Mouse (Mus musculus) right cerebral cortex, postnatal 25 days (tissue): Measurements from ENCODE around the gene S1pr5.
"Not testable (repeated sequence)": the region's sequence is repeated elsewhere in the genome, so short reads cannot be mapped to it uniquely, and the experiment has no call there.

Source experiments
- DNase-seq: peaks from one replicate; pipeline ENCODE4 v3.0.0; 2022

S1pr5 gene

DNA sequence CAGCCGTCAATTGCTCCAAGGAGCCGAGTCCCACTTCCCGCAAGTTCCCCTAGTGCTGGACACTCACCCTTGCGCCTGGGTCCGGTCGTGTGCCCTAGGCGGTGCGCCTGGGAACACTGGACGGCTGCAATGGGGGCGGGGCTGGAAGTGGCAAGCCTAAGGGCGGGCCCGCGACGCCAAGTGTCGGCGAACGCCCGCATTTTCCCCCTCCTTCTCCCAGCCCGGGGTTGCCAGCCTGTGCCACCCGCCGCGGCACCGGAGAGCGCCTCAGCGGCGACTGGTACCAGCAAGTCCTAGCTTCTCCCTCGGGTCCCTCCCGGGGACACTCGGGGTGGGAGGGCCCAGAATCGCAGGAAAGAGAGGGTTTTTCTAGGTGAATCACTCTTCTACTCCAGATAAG is at the start of gene S1pr5:
Gene S1pr5 (minus strand): TSS at position 118 of the 400 bp plus-strand sequence.
- DNase-seq, result peak; percentile 18

- DNase-seq, result no peak
These were observed 44.0 kb upstream of the S1pr5 start for GRCm38 (mm10) chr9:21292271-21292670.

- not testable (repeated sequence) for DNase-seq
These were observed 43.6 kb upstream of the S1pr5 start for GRCm38 (mm10) chr9:21291868-21292267.

DNA sequence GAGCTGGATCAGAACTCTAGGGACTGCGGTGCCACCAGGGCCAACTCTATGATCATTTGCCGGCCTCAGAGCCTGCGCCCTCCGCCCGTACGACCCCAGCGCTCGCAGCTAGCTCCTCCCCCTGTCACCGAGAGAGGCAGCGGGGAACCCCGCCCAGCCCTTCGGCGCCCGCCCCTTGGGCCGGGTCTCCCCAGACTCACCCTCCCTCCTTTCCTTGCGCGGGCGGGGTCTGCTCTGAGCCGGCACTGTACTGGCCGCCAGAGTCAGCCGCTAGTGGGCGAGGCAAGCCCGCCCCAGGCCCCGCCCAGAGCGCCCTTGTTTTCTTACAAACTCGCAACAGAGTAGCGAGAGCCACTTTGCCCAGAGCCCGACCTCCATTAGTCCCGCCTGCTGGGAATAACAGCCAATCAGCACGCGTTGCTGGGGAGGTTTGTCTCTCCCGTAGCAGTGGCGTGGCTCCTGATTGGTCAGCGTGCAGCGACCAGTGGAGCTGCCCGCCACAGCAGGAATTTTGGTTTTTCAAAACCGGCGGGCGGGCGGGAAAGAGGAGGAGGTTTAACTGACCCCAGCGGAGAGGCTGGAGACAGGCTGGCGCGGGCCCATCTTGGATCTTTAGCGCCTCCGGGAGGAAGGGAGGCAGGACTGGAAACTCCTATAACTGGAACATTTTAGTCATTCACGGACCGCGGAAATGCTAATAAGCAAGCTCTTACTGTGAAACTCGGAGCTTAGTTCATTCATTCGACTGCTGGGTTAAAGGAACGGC is 43.0 kb upstream of the S1pr5 start, which contains the start of gene Cdkn2d:
Gene Cdkn2d (minus strand): TSS at position 386 of the 766 bp plus-strand sequence.
- DNase-seq, result peak; percentile 100

DNA sequence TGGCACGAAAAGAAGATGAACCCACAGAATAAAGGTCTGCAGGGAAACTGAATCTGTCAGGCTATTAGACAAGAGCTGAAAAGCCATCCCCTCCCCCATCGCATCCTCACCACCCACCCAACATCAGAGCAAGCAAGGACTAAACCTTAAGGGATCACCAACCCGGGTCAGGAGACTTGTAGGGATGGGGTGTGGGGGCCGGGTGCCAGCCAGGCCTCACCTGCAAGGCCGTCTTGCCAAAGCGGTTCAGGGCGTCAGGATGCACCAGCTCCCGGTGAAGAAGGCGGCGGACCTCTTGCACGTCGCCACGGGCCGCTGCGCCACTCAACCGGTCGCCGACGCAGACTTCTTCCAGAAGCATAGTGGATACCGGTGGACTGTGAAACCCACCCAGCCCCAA is 42.3 kb upstream of the S1pr5 start:
- DNase-seq, result no peak

- DNase-seq, result no peak
These were observed 41.1 kb upstream of the S1pr5 start for GRCm38 (mm10) chr9:21289337-21289671.

DNA sequence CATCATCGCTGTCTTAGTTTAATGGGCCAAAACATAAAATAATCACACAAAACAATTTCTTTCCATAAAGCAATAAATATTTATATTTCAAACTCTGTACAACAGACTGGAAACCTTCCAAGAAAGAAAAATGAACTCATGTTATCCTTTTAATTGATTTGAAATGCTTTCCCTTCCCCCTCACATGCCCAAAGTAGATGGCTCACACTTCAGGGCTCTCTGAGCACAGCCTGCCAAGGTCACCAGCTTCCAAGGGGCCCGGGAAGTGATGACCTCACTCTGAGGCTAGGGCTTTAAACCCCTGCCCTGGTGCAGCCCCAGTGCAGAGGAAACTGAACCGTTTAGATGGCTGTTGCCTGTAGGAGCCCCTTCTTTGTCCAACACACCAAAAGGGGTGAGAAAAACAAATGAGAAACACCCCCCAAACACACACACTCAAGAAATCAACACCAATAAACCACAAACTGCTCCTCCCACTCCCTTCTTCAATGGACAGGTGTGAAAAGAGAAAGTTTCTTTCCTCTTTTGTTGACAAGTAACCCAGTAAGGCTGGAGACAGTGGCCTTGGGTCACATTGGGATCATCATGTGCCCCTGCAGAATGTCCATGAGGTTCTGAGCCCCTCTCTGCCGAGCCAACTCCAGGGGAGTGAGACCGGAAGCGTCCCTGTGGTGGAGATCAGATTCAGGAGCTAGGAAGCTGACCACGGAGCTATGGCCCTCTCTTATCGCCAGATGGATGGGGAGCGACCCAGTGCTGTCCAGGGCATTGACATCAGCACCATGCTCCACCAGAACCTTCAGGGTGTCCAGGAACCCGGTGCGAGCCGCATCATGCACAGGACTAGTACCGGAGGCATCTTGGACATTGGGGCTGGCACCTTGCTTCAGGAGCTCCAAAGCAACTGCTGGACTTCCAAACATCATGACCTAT is 40.4 kb upstream of the S1pr5 start:
- no peak for DNase-seq

- peak; percentile 95 for DNase-seq
These were observed 39.5 kb upstream of the S1pr5 start, which contains the start of gene Kri1 for GRCm38 (mm10) chr9:21287571-21288402. TSS of gene Kri1 (minus strand) at chr9:21287969.

DNA sequence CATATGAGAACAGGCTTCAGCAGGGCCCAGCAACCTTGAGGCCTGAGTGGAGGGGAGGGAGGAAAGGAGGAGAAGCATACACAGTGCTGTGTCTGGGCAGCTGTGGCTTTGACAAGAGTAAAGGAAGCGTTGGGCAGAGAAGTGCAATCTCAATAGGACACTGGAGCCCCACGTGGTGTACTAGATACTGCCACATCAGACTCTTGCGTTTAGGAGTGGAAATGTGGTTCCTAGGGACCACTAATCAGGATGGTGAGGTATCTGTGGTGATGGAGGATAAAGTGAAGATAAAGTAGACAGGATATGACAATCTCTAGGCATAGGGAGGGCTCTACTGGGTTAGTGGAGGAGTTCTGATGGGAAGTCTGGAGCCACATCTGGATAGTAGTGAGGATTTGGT is 38.5 kb upstream of the S1pr5 start:
- DNase-seq, result no peak

DNA sequence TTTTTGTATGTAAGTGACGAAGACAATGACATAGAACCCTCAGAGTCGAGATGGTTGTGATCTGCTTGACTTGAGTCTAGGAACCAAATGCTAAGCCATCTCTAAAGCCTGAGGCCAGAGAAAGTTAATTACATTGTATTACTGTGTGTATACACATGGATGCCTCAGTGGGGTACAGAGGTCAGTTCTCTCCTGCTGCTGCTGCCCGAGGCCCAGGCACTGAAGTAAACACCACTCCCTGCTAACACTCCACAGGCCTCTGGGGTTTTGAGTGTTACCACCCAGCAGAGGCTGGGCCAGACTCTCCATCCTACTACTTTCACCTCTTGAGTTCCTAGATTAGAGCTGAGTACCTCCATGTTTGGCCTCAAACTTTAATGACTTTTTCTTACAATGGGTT is 35.8 kb upstream of the S1pr5 start:
- no peak for DNase-seq

DNA sequence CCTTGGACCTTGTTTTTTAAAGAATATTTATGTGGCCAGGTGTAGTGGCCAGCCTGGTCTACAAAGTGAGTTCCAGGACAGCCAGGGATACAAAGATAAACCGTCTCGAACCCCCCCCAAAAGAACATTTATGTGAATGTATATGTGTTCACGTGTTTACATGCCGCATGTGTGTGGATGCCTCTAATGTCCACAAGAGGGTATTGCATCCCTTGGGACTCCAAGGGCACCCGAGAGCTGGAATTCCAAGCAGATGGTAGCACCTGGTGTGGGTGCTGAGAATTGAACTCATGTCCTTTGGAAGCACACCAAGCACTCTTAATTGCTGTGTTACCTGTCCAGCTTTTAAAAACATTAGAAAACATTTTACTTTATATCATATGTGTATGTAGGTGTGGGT is 35.3 kb upstream of the S1pr5 start:
- DNase-seq, result no peak

- DNase-seq, result no peak
These were observed 29.5 kb upstream of the S1pr5 start for GRCm38 (mm10) chr9:21277776-21278175.

- DNase-seq, result no peak
These were observed 28.1 kb upstream of the S1pr5 start for GRCm38 (mm10) chr9:21276307-21276706.

GRCm38 (mm10) chr9:21275727-21276126 is 27.5 kb upstream of the S1pr5 start:
- DNase-seq, result no peak

DNA sequence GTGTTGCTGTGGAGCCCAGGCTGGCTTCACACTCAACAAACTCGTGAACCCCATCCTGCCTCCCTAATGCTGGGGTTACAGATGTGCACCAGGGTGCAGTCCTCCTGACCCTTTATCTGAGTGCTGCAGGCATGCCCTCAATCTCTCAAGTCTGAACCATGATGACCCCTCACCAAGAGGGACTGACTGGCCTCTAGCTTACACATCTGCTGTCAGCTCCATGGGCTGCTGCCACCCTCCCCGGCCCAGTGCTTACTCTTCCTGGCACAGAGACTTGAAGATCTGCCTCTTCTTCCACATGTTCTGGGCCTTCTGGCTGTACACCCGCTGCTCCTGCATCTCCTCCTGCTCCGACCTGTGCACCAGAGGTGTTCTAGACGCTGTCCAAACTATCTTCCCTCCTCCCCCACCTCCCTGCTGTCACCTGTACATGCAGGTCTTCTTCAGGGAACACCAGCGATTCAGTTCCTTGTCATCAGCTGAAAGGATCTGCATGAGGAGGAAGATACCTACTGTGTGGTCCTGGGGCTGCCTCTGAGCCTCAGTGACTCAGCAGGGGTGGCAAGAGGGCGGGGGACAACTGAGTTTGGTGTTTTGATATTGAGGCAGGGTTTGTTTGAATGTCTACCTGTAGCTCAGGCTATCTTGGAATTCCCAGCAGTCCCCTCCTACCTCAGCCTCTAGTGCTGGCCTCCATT is 26.9 kb upstream of the S1pr5 start:
- DNase-seq, result no peak

DNA sequence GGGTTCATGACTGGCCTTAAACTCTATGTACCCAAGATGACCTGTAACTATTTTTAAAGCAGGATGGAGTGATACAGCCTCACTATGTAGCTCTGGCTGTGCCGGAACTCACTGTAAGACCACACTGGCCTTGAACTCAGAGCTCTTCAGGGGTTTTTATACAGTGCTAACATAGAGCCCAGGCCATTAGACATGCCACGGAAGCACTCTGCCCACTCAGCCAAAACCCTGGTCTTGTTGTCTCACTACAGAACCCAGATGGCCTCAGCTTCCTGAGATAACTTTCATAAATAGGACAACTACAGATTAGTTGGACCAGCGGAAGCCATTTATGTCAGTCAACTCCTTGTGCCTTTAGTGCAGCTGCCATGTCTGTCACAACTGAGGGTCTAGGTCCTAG is 26.1 kb upstream of the S1pr5 start:
- no peak for DNase-seq

- no peak for DNase-seq
These were observed 25.4 kb upstream of the S1pr5 start for GRCm38 (mm10) chr9:21273520-21274228.

DNA sequence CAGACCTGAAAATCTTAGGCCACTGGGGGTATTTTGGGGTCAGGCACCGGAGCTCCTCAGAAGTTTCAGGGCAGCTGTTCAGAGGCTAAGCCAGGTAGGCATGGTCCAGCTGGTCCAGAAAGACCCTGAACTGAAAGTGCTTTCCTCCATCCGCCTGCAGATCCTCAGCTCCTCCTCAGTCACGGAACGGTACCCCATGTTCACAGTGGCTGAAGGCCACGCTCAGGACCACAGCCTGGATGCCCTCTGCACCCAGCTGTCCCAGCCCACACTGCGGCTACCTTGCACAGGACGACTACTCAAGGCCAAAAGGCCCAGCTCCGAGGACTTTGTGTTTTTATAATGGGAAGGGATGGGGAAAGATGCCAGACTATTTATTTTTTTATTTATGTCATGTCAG is 24.9 kb upstream of the S1pr5 start:
- no peak for DNase-seq

GRCm38 (mm10) chr9:21272391-21272790 is 24.1 kb upstream of the S1pr5 start:
- DNase-seq, result no peak

DNA sequence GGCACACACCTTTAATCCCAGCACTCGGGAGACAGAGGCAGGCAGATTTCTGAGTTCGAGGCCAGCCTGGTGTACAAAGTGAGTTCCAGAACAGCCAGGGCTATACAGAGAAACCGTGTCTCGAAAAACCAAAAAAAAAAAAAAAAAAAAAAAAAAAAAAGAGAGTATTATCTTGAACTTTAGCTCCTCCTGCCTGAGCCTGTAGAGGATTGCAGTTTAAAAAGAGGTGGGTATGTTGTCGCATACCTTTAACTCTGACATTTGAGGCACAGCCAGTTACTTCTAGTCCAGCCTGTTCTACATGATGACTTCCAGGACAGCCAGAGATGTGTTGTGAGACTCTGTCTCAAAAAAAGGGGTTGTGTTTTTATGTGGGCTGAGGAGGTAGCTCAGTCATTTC is 21.3 kb upstream of the S1pr5 start:
- DNase-seq, result not testable (repeated sequence)

DNA sequence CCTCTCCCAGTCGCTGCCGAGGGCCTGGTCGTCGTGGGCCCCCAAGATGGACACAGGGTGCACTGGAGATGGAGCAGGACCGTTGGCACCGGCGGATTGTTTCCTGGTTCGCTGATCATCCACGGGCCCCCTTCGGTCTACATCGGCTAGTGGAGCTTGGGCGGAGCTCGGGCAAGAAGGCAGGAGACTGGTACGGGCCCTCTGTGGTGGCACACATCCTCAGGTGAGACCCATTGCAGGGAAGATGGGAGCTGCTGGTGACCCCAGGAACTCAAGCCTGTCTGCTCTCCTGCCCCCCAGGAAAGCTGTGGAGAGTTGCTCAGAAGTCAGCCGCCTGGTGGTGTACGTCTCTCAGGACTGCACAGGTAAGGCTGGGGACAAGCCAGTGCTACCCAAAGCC is 20.1 kb upstream of the S1pr5 start:
- no peak for DNase-seq

DNA sequence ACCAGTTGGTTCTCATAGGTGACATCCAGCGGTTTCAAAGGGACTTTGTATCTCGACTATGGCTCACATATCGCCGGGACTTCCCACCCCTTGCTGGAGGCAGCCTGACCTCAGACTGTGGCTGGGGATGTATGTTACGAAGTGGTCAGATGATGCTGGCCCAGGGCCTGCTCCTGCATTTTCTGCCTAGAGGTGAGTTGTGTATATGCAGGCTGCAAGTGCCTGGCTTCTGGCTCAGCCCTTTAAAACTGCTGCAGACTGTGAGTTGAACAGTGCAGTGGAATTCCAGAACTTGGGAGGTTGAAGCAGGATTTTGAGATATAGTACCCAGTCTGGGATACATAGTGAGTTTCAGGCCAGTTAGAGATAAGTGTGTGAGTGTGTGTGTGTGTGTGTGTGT is 18.6 kb upstream of the S1pr5 start:
- no peak for DNase-seq
